Comparison of ENCODE assay signal across 15 mouse cellular contexts in genomic region chr13:99500609-99501008, GRCm38 (mm10). TPM values are rescaled to one million over a fixed set of nuclear protein-coding genes. Genes with fewer than 3 reads are reported as not detected.
DNase-seq lines count a peak whose midpoint lies in the region; ATAC-seq and TF ChIP-seq lines count a peak whose summit lies in the region.
"Had no signal": no experiment of that assay in that cellular context is flagged by ENCODE, and none has a peak within 500 bp of the region (broad histone marks: within the 10 kb centered on the region; RNA-seq: fewer than 3 reads in every experiment).

No protein-coding gene starts in this region.

- H3K27me3 ChIP-seq in embryonic facial prominence, embryonic 11.5 days (ENCODE audit: control insufficient read depth, insufficient read depth, low read length) = no peaks in the 10 kb centered on the region
- H3K27me3 ChIP-seq in embryonic facial prominence, embryonic 10.5 days (replicated peaks; ENCODE audit: low read depth, poor library complexity, severe bottlenecking) = no peaks in the 10 kb centered on the region
- H3K27me3 ChIP-seq in embryonic facial prominence, embryonic 15.5 days = no peaks in the 10 kb centered on the region
- H3K27me3 ChIP-seq in hindbrain, postnatal 0 days (ENCODE audit: insufficient read depth, low read length) = no peaks in the 10 kb centered on the region
- H3K27me3 ChIP-seq: heart, embryonic 13.5 days had no signal

- no peaks in the 10 kb centered on the region for H3K9me3 ChIP-seq in embryonic facial prominence, embryonic 11.5 days (replicated peaks; ENCODE audit: control insufficient read depth, low read length)
- H3K9me3 ChIP-seq in embryonic facial prominence, embryonic 10.5 days = no peaks in the 10 kb centered on the region
- H3K9me3 ChIP-seq in embryonic facial prominence, embryonic 15.5 days (replicated peaks) = no peaks in the 10 kb centered on the region
- no peaks in the 10 kb centered on the region for H3K9me3 ChIP-seq in hindbrain, postnatal 0 days (ENCODE audit: low read length)
- H3K9me3 ChIP-seq: heart, embryonic 13.5 days had no signal

- no peaks in the 10 kb centered on the region for H3K36me3 ChIP-seq in embryonic facial prominence, embryonic 11.5 days (replicated peaks; ENCODE audit: control insufficient read depth, insufficient read depth, low read depth, low read length)
- H3K36me3 ChIP-seq in embryonic facial prominence, embryonic 10.5 days (replicated peaks) = peaks cover 30% of the 10 kb centered on the region
- H3K36me3 ChIP-seq in embryonic facial prominence, embryonic 15.5 days = no peaks in the 10 kb centered on the region
- peaks cover 12% of the 10 kb centered on the region; the same call in 1 of the 2 replicates for H3K36me3 ChIP-seq in hindbrain, postnatal 0 days (ENCODE audit: insufficient read depth, low read length)
- H3K36me3 ChIP-seq: G1E had no signal

- 62% methylated on average over 3 of the region's 3 CpGs for WGBS in embryonic facial prominence, embryonic 11.5 days
- 71% methylated on average over 3 of the region's 3 CpGs for WGBS in embryonic facial prominence, embryonic 10.5 days
- 46% methylated on average over 3 of the region's 3 CpGs for WGBS in embryonic facial prominence, embryonic 15.5 days
- 37% methylated on average over 3 of the region's 3 CpGs for WGBS in hindbrain, postnatal 0 days

- peak; percentile 48; the same call in 1 of the 2 replicates for TF ChIP-seq CTCF in hindbrain, postnatal 0 days (IDR thresholded peaks at IDR 0.05; ENCODE audit: low read depth)

- H3K9ac ChIP-seq in embryonic facial prominence, embryonic 11.5 days (replicated peaks; ENCODE audit: low read length) = no peak overlapping the region
- H3K9ac ChIP-seq in embryonic facial prominence, embryonic 15.5 days = no peak overlapping the region
- no peak overlapping the region for H3K9ac ChIP-seq in hindbrain, postnatal 0 days (replicated peaks; ENCODE audit: low read length)
- H3K9ac ChIP-seq: heart, embryonic 13.5 days had no signal

- H3K4me2 ChIP-seq in embryonic facial prominence, embryonic 11.5 days (ENCODE audit: low read depth, low read length) = no peak overlapping the region
- H3K4me2 ChIP-seq in embryonic facial prominence, embryonic 15.5 days (replicated peaks) = no peak overlapping the region
- H3K4me2 ChIP-seq in hindbrain, postnatal 0 days (ENCODE audit: low read depth, low read length) = no peak overlapping the region
- H3K4me2 ChIP-seq: heart, embryonic 13.5 days had no signal

- peaks cover 7% of the 10 kb centered on the region; the same call in 1 of the 2 replicates for H3K4me1 ChIP-seq in embryonic facial prominence, embryonic 11.5 days (ENCODE audit: control insufficient read depth, insufficient read depth, low read length)
- H3K4me1 ChIP-seq in embryonic facial prominence, embryonic 10.5 days = peaks cover 32% of the 10 kb centered on the region
- H3K4me1 ChIP-seq in embryonic facial prominence, embryonic 15.5 days = peaks cover 47% of the 10 kb centered on the region
- H3K4me1 ChIP-seq in hindbrain, postnatal 0 days (ENCODE audit: insufficient read depth, low read length) = peaks cover 13% of the 10 kb centered on the region; the same call in 1 of the 2 replicates

- no peak for ATAC-seq in embryonic facial prominence, embryonic 11.5 days (replicated peaks; ENCODE audit: insufficient number of reproducible peaks, low FRiP score, low TSS enrichment, low read depth)
- ATAC-seq in embryonic facial prominence, embryonic 15.5 days (ENCODE audit: insufficient number of reproducible peaks, low FRiP score, low TSS enrichment, low read depth) = no peak
- no peak for ATAC-seq in hindbrain, postnatal 0 days
- ATAC-seq: activated CD4-positive, CD25-positive, alpha-beta regulatory T cell, adult 4 months had no signal

- peak; percentile 40 for DNase-seq in embryonic facial prominence, embryonic 11.5 days (ENCODE audit: low spot score)
- DNase-seq in embryonic facial prominence, embryonic 10.5 days (ENCODE audit: low spot score) = no peak
- peak; percentile 32 for DNase-seq in A20 (ENCODE audit: low read depth, low spot score)
- peak; percentile 47 for DNase-seq in hindbrain, postnatal 0 days (ENCODE audit: low spot score)
- DNase-seq in testis, postnatal 10 days (ENCODE audit: low spot score) = no peak
- no peak for DNase-seq in thymus, postnatal 10 days (ENCODE audit: low spot score in 2 of 2)
- DNase-seq in adrenal gland, postnatal 10 days = no peak
- DNase-seq: cerebellum, adult 11-12 months; gastrocnemius, postnatal 10 days; thymus, adult 2 months had no signal

- H3K4me3 ChIP-seq in embryonic facial prominence, embryonic 11.5 days (ENCODE audit: low read depth, low read length) = no peak overlapping the region
- H3K4me3 ChIP-seq in embryonic facial prominence, embryonic 10.5 days = no peak overlapping the region
- H3K4me3 ChIP-seq in embryonic facial prominence, embryonic 15.5 days (replicated peaks) = no peak overlapping the region
- H3K4me3 ChIP-seq in hindbrain, postnatal 0 days (ENCODE audit: low read length) = no peak overlapping the region
- H3K4me3 ChIP-seq: heart, embryonic 13.5 days had no signal

- no peak overlapping the region for H3K27ac ChIP-seq in embryonic facial prominence, embryonic 11.5 days (replicated peaks; ENCODE audit: low read depth, low read length)
- H3K27ac ChIP-seq in embryonic facial prominence, embryonic 10.5 days (replicated peaks) = no peak overlapping the region
- H3K27ac ChIP-seq in embryonic facial prominence, embryonic 15.5 days (replicated peaks) = 0 out of 2 replicates have a peak overlapping the region, but pooled peaks have one; percentile 4
- H3K27ac ChIP-seq in hindbrain, postnatal 0 days = peak overlapping the region; percentile 56; the same call in 1 of the 2 replicates
- H3K27ac ChIP-seq: heart, embryonic 13.5 days; macrophage had no signal

RNA-seq across cellular contexts. Expression of gene Map1b, which starts 15.7 kb away (rescaled TPM):
- 257 and 308 TPM in 2 replicates for polyA plus RNA-seq in embryonic facial prominence, embryonic 11.5 days (2014; fragmentation: Nextera tagmentation; extraction: Ambion mirVana)
- 288 and 317 TPM in 2 replicates for polyA plus RNA-seq in embryonic facial prominence, embryonic 10.5 days (2016; fragmentation: Nextera tagmentation; extraction: Ambion mirVana)
- polyA plus RNA-seq in embryonic facial prominence, embryonic 15.5 days (2015; fragmentation: Nextera tagmentation; extraction: Ambion mirVana) = 163 and 172 TPM in 2 replicates
- total RNA-seq in hindbrain, postnatal 0 days (2014; rRNA removed) = 690 and 787 TPM in 2 replicates
- 1,844 and 1,981 TPM in 2 replicates for polyA plus RNA-seq in hindbrain, postnatal 0 days (2015; fragmentation: Nextera tagmentation; extraction: Ambion mirVana)
- 10 to 100 TPM; 58.6 to 87.4 TPM for total RNA-seq in adrenal gland, postnatal 10 days (2021)
- polyA plus RNA-seq: G1E had no signal

Comparison
In these comparisons a context has a peak if more than half of its experiments do, and no peak if none do; other contexts are left out.
1. DNase-seq: peak in embryonic facial prominence, embryonic 11.5 days (single experiment), A20 (single experiment) and hindbrain, postnatal 0 days (single experiment); none in embryonic facial prominence, embryonic 10.5 days (single experiment), testis, postnatal 10 days (single experiment), thymus, postnatal 10 days (0 of 2) and adrenal gland, postnatal 10 days (single experiment).
2. H3K27ac ChIP-seq: peak in embryonic facial prominence, embryonic 15.5 days (single experiment) and hindbrain, postnatal 0 days (single experiment); none in embryonic facial prominence, embryonic 11.5 days (single experiment) and embryonic facial prominence, embryonic 10.5 days (single experiment).